Mouse (Mus musculus) thymus, adult 2 months (tissue): ENCODE results near the gene Trim8.

Experiments
- CTCF ChIP-seq: fragments of 200-500 bp; IDR thresholded peaks from 2 replicates; pipeline ENCODE4 v1.5.1; 2012; ENCODE audit warnings: mild to moderate bottlenecking, control low read depth, low read length, moderate library complexity, borderline replicate concordance; ENCODE audit not compliant: control insufficient read depth, poor library complexity, insufficient read depth; ENCODE audit errors: extremely low read depth
- POLR2A ChIP-seq: fragments of 200-500 bp; IDR thresholded peaks from 2 replicates; pipeline ENCODE4 v1.6.1; 2012; ENCODE audit warnings: mild to moderate bottlenecking, low read length, control low read depth, moderate library complexity; ENCODE audit not compliant: control insufficient read depth, poor library complexity, insufficient read depth; ENCODE audit errors: extremely low read depth

GRCm38 (mm10) chr19:46507806-46508205 is 6.3 kb downstream of the Trim8 start:
- no peak for TF ChIP-seq CTCF
- TF ChIP-seq POLR2A = no peak
